Mouse (Mus musculus): ENCODE measurements around the gene Lrrc3c. TPM values are rescaled to one million over a fixed set of nuclear protein-coding genes. Genes with fewer than 3 reads are reported as not detected.
"Not testable (repeated sequence)": the region's sequence is repeated elsewhere in the genome, so short reads cannot be mapped to it uniquely, and the experiment has no call there.

Gene Lrrc3c
- polyA plus RNA-seq, 1 experiment from 2014 or later, result not detected

- Histone ChIP-seq H3K27me3 (replicated peaks; ENCODE audit: low read depth, poor library complexity, severe bottlenecking) (peaks cover 21% of the 10 kb centered on the region; the same call in 1 of the 2 replicates), H3K27ac (replicated peaks) (no peak overlapping the region), H3K9me3 (no peaks in the 10 kb centered on the region), H3K4me3 (no peak overlapping the region), H3K4me1 (peaks cover 9% of the 10 kb centered on the region), H3K36me3 (replicated peaks) (no peaks in the 10 kb centered on the region)
- 13% methylated on average over 3 of the region's 3 CpGs for WGBS
- peak; percentile 20 for DNase-seq (ENCODE audit: low spot score)
Observed at GRCm38 (mm10) chr11:98606763-98607162, 8.7 kb downstream of the Lrrc3c start.

GRCm38 (mm10) chr11:98620791-98621190, 22.7 kb downstream of the Lrrc3c start:
- Histone ChIP-seq H3K9me3 (peaks cover 18% of the 10 kb centered on the region), H3K36me3 (replicated peaks) (no peaks in the 10 kb centered on the region), H3K4me1 (no peaks in the 10 kb centered on the region), H3K27ac (replicated peaks) (no peak overlapping the region), H3K27me3 (replicated peaks; ENCODE audit: low read depth, poor library complexity, severe bottlenecking) (no peaks in the 10 kb centered on the region), H3K4me3 (no peak overlapping the region)
- 89% methylated on average over 13 of the region's 13 CpGs for WGBS
- DNase-seq (ENCODE audit: low spot score), result peak; percentile 3

- not testable (repeated sequence) for H3K36me3 ChIP-seq (replicated peaks); H3K4me3 ChIP-seq; H3K27me3 ChIP-seq (replicated peaks; ENCODE audit: low read depth, poor library complexity, severe bottlenecking); H3K27ac ChIP-seq (replicated peaks); H3K4me1 ChIP-seq; DNase-seq (ENCODE audit: low spot score)
- 76% methylated on average over 6 of the region's 6 CpGs for WGBS
- H3K9me3 ChIP-seq, result peaks cover 18% of the 10 kb centered on the region
Observed at GRCm38 (mm10) chr11:98623981-98624380, 25.9 kb downstream of the Lrrc3c start.

GRCm38 (mm10) chr11:98624381-98624780, 26.3 kb downstream of the Lrrc3c start:
- 94% methylated on average over 2 of the region's 2 CpGs for WGBS

GRCm38 (mm10) chr11:98625611-98626410, 27.7 kb downstream of the Lrrc3c start, which contains the start of the genes Gm12355 and Gsdma3:
Gene Gm12355 (minus strand): TSS chr11:98625661.
Gene Gsdma3 (plus strand): TSS chr11:98626360.
- H3K36me3 ChIP-seq (replicated peaks), result no peaks in the 10 kb centered on the region
- peaks cover 12% of the 10 kb centered on the region for H3K9me3 ChIP-seq
- 0 out of 2 replicates have a peak, but pooled peaks cover 2% of the 10 kb centered on the region for H3K27me3 ChIP-seq (replicated peaks; ENCODE audit: low read depth, poor library complexity, severe bottlenecking)
- no peak within 1 kb of the TSS for H3K4me3 ChIP-seq
- 89% methylated on average over 10 of the region's 10 CpGs for WGBS
- no peak for DNase-seq (ENCODE audit: low spot score)
- H3K4me1 ChIP-seq, result no peaks in the 10 kb centered on the region
- H3K27ac ChIP-seq (replicated peaks), result no peak within 1 kb of the TSS

More at GRCm38 (mm10) chr11:98624381-98624780, 26.3 kb downstream of the Lrrc3c start:
- not testable (repeated sequence) for H3K27me3 ChIP-seq (replicated peaks; ENCODE audit: low read depth, poor library complexity, severe bottlenecking); H3K4me3 ChIP-seq; H3K36me3 ChIP-seq (replicated peaks); H3K4me1 ChIP-seq; H3K27ac ChIP-seq (replicated peaks); DNase-seq (ENCODE audit: low spot score)
- H3K9me3 ChIP-seq, result peaks cover 18% of the 10 kb centered on the region

GRCm38 (mm10) chr11:98628706-98629105, 30.6 kb downstream of the Lrrc3c start:
- H3K4me1 ChIP-seq, result no peaks in the 10 kb centered on the region
- no peaks in the 10 kb centered on the region for H3K36me3 ChIP-seq (replicated peaks)
- H3K9me3 ChIP-seq, result 0 out of 2 replicates have a peak, but pooled peaks cover 3% of the 10 kb centered on the region
- H3K4me3 ChIP-seq, result no peak overlapping the region
- DNase-seq (ENCODE audit: low spot score), result no peak
- H3K27ac ChIP-seq (replicated peaks), result no peak overlapping the region
- peaks cover 8% of the 10 kb centered on the region; the same call in 1 of the 2 replicates for H3K27me3 ChIP-seq (replicated peaks; ENCODE audit: low read depth, poor library complexity, severe bottlenecking)
- WGBS, result 93% methylated on average over 3 of the region's 3 CpGs

GRCm38 (mm10) chr11:98630646-98631045, 32.6 kb downstream of the Lrrc3c start:
- Histone ChIP-seq H3K4me3 (no peak overlapping the region), H3K4me1 (no peaks in the 10 kb centered on the region), H3K9me3 (0 out of 2 replicates have a peak, but pooled peaks cover 2% of the 10 kb centered on the region), H3K36me3 (replicated peaks) (no peaks in the 10 kb centered on the region), H3K27me3 (replicated peaks; ENCODE audit: low read depth, poor library complexity, severe bottlenecking) (peaks cover 8% of the 10 kb centered on the region; the same call in 1 of the 2 replicates), H3K27ac (replicated peaks) (no peak overlapping the region)
- WGBS, result 91% methylated on average over 5 of the region's 5 CpGs
- DNase-seq (ENCODE audit: low spot score), result no peak

- not testable (repeated sequence) for H3K9me3 ChIP-seq; H3K4me1 ChIP-seq; H3K27me3 ChIP-seq (replicated peaks; ENCODE audit: low read depth, poor library complexity, severe bottlenecking); H3K27ac ChIP-seq (replicated peaks); H3K36me3 ChIP-seq (replicated peaks); H3K4me3 ChIP-seq
- 36% methylated on average over 10 of the region's 10 CpGs for WGBS
- DNase-seq (ENCODE audit: low spot score), result peak; percentile 34
Observed at GRCm38 (mm10) chr11:98635312-98635970, 37.4 kb downstream of the Lrrc3c start.

- no peak for DNase-seq (ENCODE audit: low spot score)
- WGBS, result 80% methylated on average over 1 of the region's 1 CpGs
- Histone ChIP-seq H3K4me3 (no peak overlapping the region), H3K36me3 (replicated peaks) (no peaks in the 10 kb centered on the region), H3K4me1 (no peaks in the 10 kb centered on the region), H3K27ac (replicated peaks) (no peak overlapping the region), H3K9me3 (no peaks in the 10 kb centered on the region), H3K27me3 (replicated peaks; ENCODE audit: low read depth, poor library complexity, severe bottlenecking) (peaks cover 4% of the 10 kb centered on the region; the same call in 1 of the 2 replicates)
Observed at GRCm38 (mm10) chr11:98637501-98637900, 39.4 kb downstream of the Lrrc3c start.

GRCm38 (mm10) chr11:98640091-98640490, 42.0 kb downstream of the Lrrc3c start:
- Histone ChIP-seq H3K36me3 (replicated peaks) (no peaks in the 10 kb centered on the region), H3K4me1 (no peaks in the 10 kb centered on the region), H3K4me3 (no peak overlapping the region), H3K9me3 (no peaks in the 10 kb centered on the region), H3K27ac (replicated peaks) (no peak overlapping the region), H3K27me3 (replicated peaks; ENCODE audit: low read depth, poor library complexity, severe bottlenecking) (no peaks in the 10 kb centered on the region)
- 62% methylated on average over 5 of the region's 5 CpGs for WGBS
- no peak for DNase-seq (ENCODE audit: low spot score)

- no peak overlapping the region for H3K27ac ChIP-seq (replicated peaks)
- no peaks in the 10 kb centered on the region for H3K4me1 ChIP-seq
- H3K4me3 ChIP-seq, result no peak overlapping the region
- DNase-seq (ENCODE audit: low spot score), result no peak
- H3K27me3 ChIP-seq (replicated peaks; ENCODE audit: low read depth, poor library complexity, severe bottlenecking), result 0 out of 2 replicates have a peak, but pooled peaks cover 6% of the 10 kb centered on the region
- 78% methylated on average over 3 of the region's 3 CpGs for WGBS
- no peaks in the 10 kb centered on the region for H3K9me3 ChIP-seq
- H3K36me3 ChIP-seq (replicated peaks), result no peaks in the 10 kb centered on the region
Observed at GRCm38 (mm10) chr11:98644757-98645156, 46.7 kb downstream of the Lrrc3c start.

GRCm38 (mm10) chr11:98645946-98646345, 47.9 kb downstream of the Lrrc3c start:
- Histone ChIP-seq H3K27me3 (replicated peaks; ENCODE audit: low read depth, poor library complexity, severe bottlenecking) (peaks cover 14% of the 10 kb centered on the region), H3K36me3 (replicated peaks) (no peaks in the 10 kb centered on the region), H3K4me1 (no peaks in the 10 kb centered on the region), H3K9me3 (no peaks in the 10 kb centered on the region), H3K27ac (replicated peaks) (no peak overlapping the region), H3K4me3 (no peak overlapping the region)
- 84% methylated on average over 2 of the region's 2 CpGs for WGBS
- DNase-seq (ENCODE audit: low spot score), result no peak

Measured in embryonic facial prominence, embryonic 10.5 days (tissue).